Mouse (Mus musculus): Measurements from ENCODE around the gene Nup107. TPM values are rescaled to one million over a fixed set of nuclear protein-coding genes. Genes with fewer than 3 reads are reported as not detected.
"Not testable (repeated sequence)": the region's sequence is repeated elsewhere in the genome, so short reads cannot be mapped to it uniquely, and the experiment has no call there.

The Nup107 gene
- polyA plus RNA-seq, 1 experiment from 2014 or later, result 60.6 TPM

GRCm38 (mm10) chr10:117737075-117737474, 55.4 kb downstream of the Nup107 start:
- Histone ChIP-seq H3K4me2 (no peak overlapping the region), H3K27me3 (no peaks in the 10 kb centered on the region), H3K4me1 (peaks cover 10% of the 10 kb centered on the region), H3K9ac (no peak overlapping the region), H3K27ac (no peak overlapping the region), H3K4me3 (no peak overlapping the region), H3K9me3 (no peaks in the 10 kb centered on the region), H3K36me3 (peaks cover 54% of the 10 kb centered on the region)
- 83% methylated on average over 4 of the region's 4 CpGs for WGBS
- ATAC-seq (ENCODE audit: insufficient number of reproducible peaks, insufficient read depth, low FRiP score, low TSS enrichment, low read depth), result no peak

GRCm38 (mm10) chr10:117736573-117736972, 55.9 kb downstream of the Nup107 start:
- Histone ChIP-seq H3K36me3 (peaks cover 54% of the 10 kb centered on the region), H3K4me3 (no peak overlapping the region), H3K27me3 (no peaks in the 10 kb centered on the region), H3K27ac (no peak overlapping the region), H3K9ac (no peak overlapping the region), H3K9me3 (no peaks in the 10 kb centered on the region), H3K4me2 (no peak overlapping the region), H3K4me1 (peaks cover 5% of the 10 kb centered on the region)
- no peak for ATAC-seq (ENCODE audit: insufficient number of reproducible peaks, insufficient read depth, low FRiP score, low TSS enrichment, low read depth)
- 91% methylated on average over 5 of the region's 5 CpGs for WGBS

GRCm38 (mm10) chr10:117735396-117735795, 57.1 kb downstream of the Nup107 start:
- peaks cover 53% of the 10 kb centered on the region for H3K36me3 ChIP-seq
- not testable (repeated sequence) for H3K4me1 ChIP-seq; H3K27ac ChIP-seq; H3K4me3 ChIP-seq; H3K9ac ChIP-seq; H3K9me3 ChIP-seq; H3K4me2 ChIP-seq; H3K27me3 ChIP-seq; ATAC-seq (ENCODE audit: insufficient number of reproducible peaks, insufficient read depth, low FRiP score, low TSS enrichment, low read depth)
- WGBS, result 91% methylated on average over 12 of the region's 12 CpGs

GRCm38 (mm10) chr10:117734104-117734852, 58.2 kb downstream of the Nup107 start:
- not testable (repeated sequence) for H3K27me3 ChIP-seq; H3K4me3 ChIP-seq; H3K4me2 ChIP-seq; H3K4me1 ChIP-seq; H3K27ac ChIP-seq; ATAC-seq (ENCODE audit: insufficient number of reproducible peaks, insufficient read depth, low FRiP score, low TSS enrichment, low read depth); H3K9ac ChIP-seq; H3K9me3 ChIP-seq
- 88% methylated on average over 10 of the region's 10 CpGs for WGBS
- H3K36me3 ChIP-seq, result peaks cover 42% of the 10 kb centered on the region

GRCm38 (mm10) chr10:117733626-117734025, 58.9 kb downstream of the Nup107 start:
- H3K27ac ChIP-seq; H3K4me2 ChIP-seq; H3K9ac ChIP-seq; ATAC-seq (ENCODE audit: insufficient number of reproducible peaks, insufficient read depth, low FRiP score, low TSS enrichment, low read depth); H3K9me3 ChIP-seq; H3K27me3 ChIP-seq; H3K4me1 ChIP-seq; H3K4me3 ChIP-seq: not testable (repeated sequence)
- WGBS, result 87% methylated on average over 8 of the region's 8 CpGs
- peaks cover 35% of the 10 kb centered on the region for H3K36me3 ChIP-seq

- H3K9me3 ChIP-seq, result no peaks in the 10 kb centered on the region
- 87% methylated on average over 14 of the region's 14 CpGs for WGBS
- no peak overlapping the region for H3K4me3 ChIP-seq
- no peaks in the 10 kb centered on the region for H3K27me3 ChIP-seq
- H3K4me1 ChIP-seq, result no peaks in the 10 kb centered on the region
- H3K4me2 ChIP-seq, result no peak overlapping the region
- no peak for ATAC-seq (ENCODE audit: insufficient number of reproducible peaks, insufficient read depth, low FRiP score, low TSS enrichment, low read depth)
- no peak overlapping the region for H3K9ac ChIP-seq
- no peak overlapping the region for H3K27ac ChIP-seq
- H3K36me3 ChIP-seq, result peaks cover 30% of the 10 kb centered on the region
Observed at GRCm38 (mm10) chr10:117732962-117733592, 59.4 kb downstream of the Nup107 start.

GRCm38 (mm10) chr10:117732184-117732583, 60.3 kb downstream of the Nup107 start:
- Histone ChIP-seq H3K27me3 (no peaks in the 10 kb centered on the region), H3K4me2 (no peak overlapping the region), H3K36me3 (peaks cover 22% of the 10 kb centered on the region), H3K27ac (no peak overlapping the region), H3K4me3 (no peak overlapping the region), H3K9me3 (no peaks in the 10 kb centered on the region), H3K9ac (no peak overlapping the region), H3K4me1 (no peaks in the 10 kb centered on the region)
- WGBS, result 85% methylated on average over 5 of the region's 5 CpGs
- no peak for ATAC-seq (ENCODE audit: insufficient number of reproducible peaks, insufficient read depth, low FRiP score, low TSS enrichment, low read depth)

- WGBS, result 56% methylated on average over 15 of the region's 15 CpGs
- H3K36me3 ChIP-seq, result peaks cover 15% of the 10 kb centered on the region
Observed at GRCm38 (mm10) chr10:117731244-117732101, 61.0 kb downstream of the Nup107 start.

GRCm38 (mm10) chr10:117730637-117731203, 61.8 kb downstream of the Nup107 start:
- no peak overlapping the region for H3K9ac ChIP-seq
- 92% methylated on average over 12 of the region's 12 CpGs for WGBS

More at GRCm38 (mm10) chr10:117731244-117732101, 61.0 kb downstream of the Nup107 start:
- Histone ChIP-seq H3K27ac (no peak overlapping the region), H3K9me3 (no peaks in the 10 kb centered on the region), H3K4me3 (no peak overlapping the region), H3K4me2 (no peak overlapping the region), H3K27me3 (no peaks in the 10 kb centered on the region), H3K9ac (no peak overlapping the region), H3K4me1 (no peaks in the 10 kb centered on the region)
- no peak for ATAC-seq (ENCODE audit: insufficient number of reproducible peaks, insufficient read depth, low FRiP score, low TSS enrichment, low read depth)

GRCm38 (mm10) chr10:117730140-117730539, 62.4 kb downstream of the Nup107 start:
- Histone ChIP-seq H3K27ac (no peak overlapping the region), H3K9ac (no peak overlapping the region), H3K27me3 (no peaks in the 10 kb centered on the region), H3K9me3 (no peaks in the 10 kb centered on the region), H3K4me2 (no peak overlapping the region), H3K4me3 (no peak overlapping the region), H3K4me1 (no peaks in the 10 kb centered on the region), H3K36me3 (peaks cover 6% of the 10 kb centered on the region)
- ATAC-seq (ENCODE audit: insufficient number of reproducible peaks, insufficient read depth, low FRiP score, low TSS enrichment, low read depth), result no peak
- WGBS, result 92% methylated on average over 7 of the region's 7 CpGs

More at GRCm38 (mm10) chr10:117730637-117731203, 61.8 kb downstream of the Nup107 start:
- Histone ChIP-seq H3K4me1 (no peaks in the 10 kb centered on the region), H3K4me3 (no peak overlapping the region), H3K27ac (no peak overlapping the region), H3K4me2 (no peak overlapping the region), H3K36me3 (peaks cover 10% of the 10 kb centered on the region), H3K9me3 (no peaks in the 10 kb centered on the region), H3K27me3 (no peaks in the 10 kb centered on the region)
- no peak for ATAC-seq (ENCODE audit: insufficient number of reproducible peaks, insufficient read depth, low FRiP score, low TSS enrichment, low read depth)

- H3K4me2 ChIP-seq, result no peak overlapping the region
- H3K27ac ChIP-seq, result no peak overlapping the region
- no peak overlapping the region for H3K4me3 ChIP-seq
- no peaks in the 10 kb centered on the region for H3K27me3 ChIP-seq
- H3K36me3 ChIP-seq, result peaks cover 6% of the 10 kb centered on the region
- no peak for ATAC-seq (ENCODE audit: insufficient number of reproducible peaks, insufficient read depth, low FRiP score, low TSS enrichment, low read depth)
- no peaks in the 10 kb centered on the region for H3K9me3 ChIP-seq
- H3K9ac ChIP-seq, result no peak overlapping the region
- no peaks in the 10 kb centered on the region for H3K4me1 ChIP-seq
- 60% methylated on average over 11 of the region's 11 CpGs for WGBS
Observed at GRCm38 (mm10) chr10:117729139-117729814, 63.2 kb downstream of the Nup107 start.
